Mouse (Mus musculus): ENCODE results near the gene Rin1.

Rin1 gene

GRCm38 (mm10) chr19:5095887-5096474 lies 45.7 kb downstream of the Rin1 start:
- no peak for DNase-seq

GRCm38 (mm10) chr19:5097521-5098362 lies 47.5 kb downstream of the Rin1 start:
- peak; percentile 61 for DNase-seq

- peak; percentile 90 for DNase-seq
These were observed 48.3 kb downstream of the Rin1 start, which contains the start of gene Cnih2 for GRCm38 (mm10) chr19:5098363-5099143. Cnih2 (minus strand) TSS chr19:5098521.

- no peak for DNase-seq
These were observed 55.8 kb downstream of the Rin1 start for GRCm38 (mm10) chr19:5106074-5106473.
